Mouse (Mus musculus) small intestine, adult 2 months (tissue): ENCODE measurements around the gene Tsc22d1.

ENCODE experiments used
- CTCF ChIP-seq: fragments of 200-500 bp; IDR thresholded peaks from 2 replicates; pipeline ENCODE4 v1.5.1; 2012; ENCODE audit warnings: low read depth, mild to moderate bottlenecking, control low read depth, inconsistent platforms, low read length, moderate library complexity, mixed read lengths; ENCODE audit not compliant: insufficient replicate concordance, insufficient read length; ENCODE audit errors: extremely low read depth
- POLR2A ChIP-seq: fragments of 200-500 bp; IDR thresholded peaks from 2 replicates; pipeline ENCODE4 v1.6.1; 2012; ENCODE audit warnings: low read depth, mild to moderate bottlenecking, control low read depth, inconsistent platforms, low read length, moderate library complexity

DNA sequence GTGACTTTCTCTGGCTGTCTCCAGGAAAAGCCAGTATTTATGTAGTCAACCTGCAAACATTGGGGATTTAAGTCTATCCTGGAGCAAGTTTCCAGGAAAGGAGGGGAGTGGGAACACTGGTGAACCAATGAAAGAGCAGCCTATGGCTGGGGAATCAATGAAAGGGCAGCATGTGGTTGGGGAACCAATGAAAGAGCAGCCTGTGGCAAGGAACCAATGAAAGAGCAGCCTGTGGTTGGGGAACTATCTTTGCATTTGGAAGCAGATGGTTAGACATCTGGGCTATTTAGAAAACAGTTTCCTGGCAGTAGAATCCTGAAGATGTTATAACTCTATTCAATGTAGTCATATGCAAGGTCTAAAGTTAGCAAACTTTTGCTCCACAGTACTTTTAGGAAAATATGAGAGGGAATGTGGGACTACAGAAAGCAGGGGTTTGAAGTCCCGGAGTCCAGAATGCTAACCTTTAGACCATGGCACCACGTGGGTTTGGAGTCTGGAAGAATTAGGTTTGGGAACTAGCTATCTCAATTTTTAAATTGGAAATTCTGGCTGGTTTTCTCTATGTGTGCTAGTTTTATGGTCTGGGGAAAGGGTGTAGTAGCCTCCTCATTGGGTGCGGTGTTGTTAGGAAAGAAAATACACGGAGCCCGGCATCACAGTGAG is 125.4 kb downstream of the Tsc22d1 start:
- no peak for TF ChIP-seq CTCF
- no peak for TF ChIP-seq POLR2A
